Mouse (Mus musculus) neural tube, embryonic 14.5 days (tissue): ENCODE results near the gene Tmem121. TPM values are rescaled to one million over a fixed set of nuclear protein-coding genes. Genes with fewer than 3 reads are reported as not detected.

ENCODE experiments used
- polyA plus RNA-seq: library from polyadenylated mRNA; unstranded; fragments of >200 nt; fragmentation: Nextera tagmentation; extraction: Ambion mirVana; gene quantifications from 2 replicates; pipeline ENCODE4 v1.2.1, GENCODE M21; 2014

The Tmem121 gene
- polyA plus RNA-seq, 1 experiment from 2014 or later, result 24.9 TPM

Other genes with a start within 250 kb of the Tmem121 start
- gene Nudt14, start 243.8 kb upstream of the Tmem121 start, polyA plus RNA-seq, result 57.1 and 64.1 TPM in 2 replicates
- gene Btbd6, start 209.4 kb upstream of the Tmem121 start, polyA plus RNA-seq, result 48.1 and 55.5 TPM in 2 replicates
- 52.1 and 53.8 TPM in 2 replicates for gene Brf1, start 185.2 kb upstream of the Tmem121 start, polyA plus RNA-seq
- gene Pacs2, start 171.4 kb upstream of the Tmem121 start, polyA plus RNA-seq, result 23.0 and 29.4 TPM in 2 replicates
- 0.21 and 0.36 TPM in 2 replicates for gene Tex22, start 111.4 kb upstream of the Tmem121 start, polyA plus RNA-seq
- 19.2 and 19.6 TPM in 2 replicates for gene Mta1, start 87.7 kb upstream of the Tmem121 start, polyA plus RNA-seq
- 239 and 300 TPM in 2 replicates for gene Crip2, start 45.7 kb upstream of the Tmem121 start, polyA plus RNA-seq
- 11.7 and 46.0 TPM in 2 replicates for gene Crip1, start 39.6 kb upstream of the Tmem121 start, polyA plus RNA-seq
- gene Tedc1, start 29.5 kb upstream of the Tmem121 start, polyA plus RNA-seq, result 12.7 and 17.5 TPM in 2 replicates